Mouse (Mus musculus) kidney, embryonic 16.5 days (tissue): ENCODE data around the gene Cobll1. TPM values are rescaled to one million over a fixed set of nuclear protein-coding genes. Genes with fewer than 3 reads are reported as not detected.

Experiments
- ATAC-seq: fragments of 200-750 bp; cut with Nextera tagmentation; 2 replicates; pipeline ENCODE4 v1.8.0; 2017; ENCODE audit warnings: moderate TSS enrichment; ENCODE audit not compliant: low FRiP score, low TSS enrichment
- H3K27ac ChIP-seq: fragments of 300-500 bp; sonication (generic); 2 replicates; pipeline ENCODE4 v1.5.1; 2014; ENCODE audit warnings: low read length
- H3K27me3 ChIP-seq: fragments of 300-500 bp; sonication (generic); 2 replicates; pipeline ENCODE4 v1.6.1; 2014; ENCODE audit warnings: low read length, control low read depth, mixed read lengths; ENCODE audit not compliant: insufficient read depth
- H3K36me3 ChIP-seq: fragments of 300-500 bp; sonication (generic); 2 replicates; pipeline ENCODE4 v1.6.1; 2014; ENCODE audit warnings: low read length, control low read depth, mixed read lengths; ENCODE audit not compliant: insufficient read depth
- H3K4me1 ChIP-seq: fragments of 300-500 bp; sonication (generic); 2 replicates; pipeline ENCODE4 v1.6.1; 2014; ENCODE audit warnings: low read length, control low read depth, mixed read lengths; ENCODE audit not compliant: insufficient read depth
- H3K4me2 ChIP-seq: fragments of 300-500 bp; sonication (generic); replicated peaks from 2 replicates; pipeline ENCODE4 v1.6.1; 2014; ENCODE audit warnings: low read depth, low read length
- H3K4me3 ChIP-seq: fragments of 300-500 bp; sonication (generic); 2 replicates; pipeline ENCODE4 v1.5.1; 2014; ENCODE audit warnings: mild to moderate bottlenecking, low read length
- H3K9ac ChIP-seq: fragments of 300-500 bp; sonication (generic); replicated peaks from 2 replicates; pipeline ENCODE4 v1.6.1; 2014; ENCODE audit warnings: low read length
- H3K9me3 ChIP-seq: fragments of 300-500 bp; sonication (generic); 2 replicates; pipeline ENCODE4 v1.6.1; 2016; ENCODE audit warnings: low read length, control low read depth
- WGBS: fragments of 180-500 bp; shearing (Covaris S2); extraction: QIAGEN DNeasy Blood & Tissue Kit; methylation state at CpG from one replicate; pipeline ENCODE4 v1.1.7; 2014; 5-methylcytosine and 5-hydroxymethylcytosine counted together
- polyA plus RNA-seq: library from polyadenylated mRNA; unstranded; fragments of >200 nt; fragmentation: Nextera tagmentation; extraction: Ambion mirVana; gene quantifications from 2 replicates; pipeline ENCODE4 v1.2.1, GENCODE M21; 2015

Cobll1 gene
- polyA plus RNA-seq: 21.2 and 25.9 TPM in 2 replicates

DNA sequence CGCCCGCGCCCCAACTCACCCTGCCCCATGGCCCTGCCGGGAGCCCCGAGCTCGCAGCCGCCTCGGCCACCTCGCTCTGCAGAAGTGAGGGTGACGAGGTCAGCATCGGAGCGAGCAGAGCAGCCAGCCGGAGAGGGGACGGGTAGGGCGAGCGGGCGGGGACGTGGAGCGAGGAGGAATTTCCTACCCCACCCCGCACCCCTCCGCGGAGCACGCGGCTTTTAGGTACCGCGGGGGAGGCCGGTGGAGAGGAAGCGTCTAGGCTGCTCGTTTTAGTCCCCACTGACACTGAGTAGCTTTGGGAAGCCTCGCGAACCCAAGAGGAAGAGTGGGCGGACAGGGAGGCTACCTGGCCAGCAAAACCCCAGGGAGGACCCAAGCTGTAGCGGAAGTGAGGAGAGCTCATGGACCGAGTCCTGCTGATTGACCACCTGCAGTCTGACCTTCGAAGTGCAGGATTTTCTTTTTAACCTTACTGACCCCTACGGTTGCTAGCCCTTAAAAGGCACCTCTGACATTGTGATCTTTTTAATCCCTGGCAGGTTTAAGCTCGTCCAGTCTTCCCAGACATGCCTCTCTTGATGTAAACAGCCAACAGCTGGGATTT lies at the start of gene Cobll1:
Gene Cobll1 (minus strand): TSS at position 440 of the 607 bp plus-strand sequence.
- H3K36me3 ChIP-seq: no peaks in the 10 kb centered on the region
- H3K4me2 ChIP-seq: peak within 1 kb of the TSS; percentile 84
- H3K4me1 ChIP-seq: peaks cover 23% of the 10 kb centered on the region
- no peaks in the 10 kb centered on the region for H3K9me3 ChIP-seq
- under 1% methylated on average over 37 of the region's 37 CpGs for WGBS
- peak within 1 kb of the TSS; percentile 92 for H3K9ac ChIP-seq
- no peaks in the 10 kb centered on the region for H3K27me3 ChIP-seq
- H3K4me3 ChIP-seq: peak within 1 kb of the TSS; percentile 72
- H3K27ac ChIP-seq: peak within 1 kb of the TSS; percentile 98
- peak; percentile 83 for ATAC-seq

GRCm38 (mm10) chr2:65288696-65289095 lies 49.5 kb upstream of the Cobll1 start:
- ATAC-seq: no peak
- Histone ChIP-seq H3K4me3 (no peak overlapping the region), H3K9ac (no peak overlapping the region), H3K4me2 (no peak overlapping the region), H3K9me3 (no peaks in the 10 kb centered on the region), H3K4me1 (0 out of 2 replicates have a peak, but pooled peaks cover 5% of the 10 kb centered on the region), H3K27ac (no peak overlapping the region), H3K36me3 (no peaks in the 10 kb centered on the region), H3K27me3 (no peaks in the 10 kb centered on the region)
- WGBS: 87% methylated on average over 1 of the region's 1 CpGs

DNA sequence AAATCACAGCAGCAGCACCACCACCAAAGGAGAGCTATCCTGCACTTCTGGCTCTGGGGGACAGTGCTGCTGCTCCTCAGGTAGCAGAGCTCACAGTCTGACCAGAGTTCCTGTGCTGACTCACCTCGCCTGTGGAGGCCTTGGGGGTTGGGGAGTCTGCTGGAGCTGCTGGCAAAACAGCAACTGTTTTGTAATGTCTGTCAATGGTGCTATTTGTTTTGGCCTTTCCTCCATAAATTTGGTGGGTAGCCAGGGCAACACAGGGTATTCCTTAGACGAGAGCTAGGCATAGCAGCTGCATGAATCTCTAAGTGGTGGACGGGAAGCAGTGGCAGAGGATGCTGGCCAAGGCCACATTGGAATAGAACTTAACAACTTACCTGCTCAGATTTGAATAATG lies 46.2 kb upstream of the Cobll1 start:
- H3K4me3 ChIP-seq: no peak overlapping the region
- no peaks in the 10 kb centered on the region for H3K27me3 ChIP-seq
- H3K27ac ChIP-seq: no peak overlapping the region
- H3K4me1 ChIP-seq: 0 out of 2 replicates have a peak, but pooled peaks cover 5% of the 10 kb centered on the region
- no peaks in the 10 kb centered on the region for H3K36me3 ChIP-seq
- H3K9me3 ChIP-seq: no peaks in the 10 kb centered on the region
- 38% methylated on average over 3 of the region's 3 CpGs for WGBS
- H3K4me2 ChIP-seq: no peak overlapping the region
- no peak for ATAC-seq
- H3K9ac ChIP-seq: no peak overlapping the region

DNA sequence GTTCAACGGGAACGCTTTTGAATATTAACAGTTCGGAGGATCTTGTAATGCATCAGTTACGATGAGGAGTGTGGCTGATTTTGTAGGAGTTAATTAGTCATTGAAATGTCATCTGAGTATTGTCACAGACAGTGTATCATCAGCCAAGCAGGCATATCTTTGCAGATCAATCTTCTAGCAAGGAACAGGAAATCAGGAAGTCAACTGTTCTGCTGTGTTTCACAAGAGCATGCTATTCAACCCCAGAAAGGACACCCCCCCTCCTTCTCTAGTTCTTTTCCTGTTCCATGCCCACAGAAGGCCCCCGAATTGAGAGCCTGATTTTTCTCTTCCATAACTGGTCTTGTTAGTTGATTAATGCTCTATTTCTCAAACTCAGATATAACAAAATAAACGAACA lies 43.8 kb upstream of the Cobll1 start:
- Histone ChIP-seq H3K4me3 (no peak overlapping the region), H3K27me3 (no peaks in the 10 kb centered on the region), H3K4me2 (no peak overlapping the region), H3K36me3 (no peaks in the 10 kb centered on the region), H3K9me3 (no peaks in the 10 kb centered on the region), H3K27ac (no peak overlapping the region), H3K9ac (no peak overlapping the region), H3K4me1 (0 out of 2 replicates have a peak, but pooled peaks cover 9% of the 10 kb centered on the region)
- 73% methylated on average over 6 of the region's 6 CpGs for WGBS
- no peak for ATAC-seq

DNA sequence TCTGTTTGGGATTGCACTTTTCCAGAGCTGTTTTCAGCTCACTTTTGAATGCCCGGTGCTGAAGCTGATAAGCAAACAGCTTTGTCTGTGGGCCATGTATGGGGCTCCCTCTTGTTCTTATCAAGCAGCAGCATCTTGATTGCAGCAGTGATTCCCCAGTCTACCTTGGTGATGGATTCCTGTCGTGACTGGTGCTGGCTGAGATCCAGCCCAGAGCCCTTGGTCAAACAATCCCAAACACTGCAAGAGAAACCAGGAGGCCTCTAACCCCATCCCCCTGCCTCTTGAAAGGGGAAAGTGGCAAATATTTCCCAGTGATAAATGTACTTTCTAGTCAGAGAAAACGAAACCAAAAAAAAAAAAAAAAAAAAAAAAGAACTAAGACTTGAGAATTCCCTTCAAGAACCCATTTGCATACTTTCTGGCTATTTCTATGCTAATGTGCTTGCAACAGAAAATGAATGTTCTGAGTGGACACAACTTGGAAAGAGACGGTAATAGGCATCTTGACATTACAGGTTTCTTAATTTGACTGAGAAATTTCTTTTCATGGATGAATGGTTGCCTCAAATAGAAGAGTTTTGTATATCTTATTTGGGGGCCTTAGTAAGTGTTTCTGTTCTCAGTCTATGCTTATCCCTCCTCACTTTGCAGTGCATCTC lies 40.0 kb upstream of the Cobll1 start:
- no peak overlapping the region for H3K4me3 ChIP-seq
- 29% methylated on average over 4 of the region's 4 CpGs for WGBS
- no peaks in the 10 kb centered on the region for H3K36me3 ChIP-seq
- no peaks in the 10 kb centered on the region for H3K9me3 ChIP-seq
- 0 out of 2 replicates have a peak overlapping the region, but pooled peaks have one; percentile 12 for H3K27ac ChIP-seq
- peaks cover 10% of the 10 kb centered on the region; the same call in 1 of the 2 replicates for H3K4me1 ChIP-seq
- H3K9ac ChIP-seq: no peak overlapping the region
- no peaks in the 10 kb centered on the region for H3K27me3 ChIP-seq
- 0 out of 2 replicates have a peak, but pooled peaks have one; percentile 23 for ATAC-seq
- H3K4me2 ChIP-seq: no peak overlapping the region

GRCm38 (mm10) chr2:65275443-65276061 lies 36.3 kb upstream of the Cobll1 start:
- WGBS: 53% methylated on average over 6 of the region's 6 CpGs
- Histone ChIP-seq H3K4me2 (no peak overlapping the region), H3K27ac (no peak overlapping the region), H3K4me1 (peaks cover 10% of the 10 kb centered on the region; the same call in 1 of the 2 replicates), H3K36me3 (no peaks in the 10 kb centered on the region), H3K27me3 (no peaks in the 10 kb centered on the region), H3K4me3 (no peak overlapping the region), H3K9me3 (no peaks in the 10 kb centered on the region), H3K9ac (no peak overlapping the region)
- no peak for ATAC-seq

DNA sequence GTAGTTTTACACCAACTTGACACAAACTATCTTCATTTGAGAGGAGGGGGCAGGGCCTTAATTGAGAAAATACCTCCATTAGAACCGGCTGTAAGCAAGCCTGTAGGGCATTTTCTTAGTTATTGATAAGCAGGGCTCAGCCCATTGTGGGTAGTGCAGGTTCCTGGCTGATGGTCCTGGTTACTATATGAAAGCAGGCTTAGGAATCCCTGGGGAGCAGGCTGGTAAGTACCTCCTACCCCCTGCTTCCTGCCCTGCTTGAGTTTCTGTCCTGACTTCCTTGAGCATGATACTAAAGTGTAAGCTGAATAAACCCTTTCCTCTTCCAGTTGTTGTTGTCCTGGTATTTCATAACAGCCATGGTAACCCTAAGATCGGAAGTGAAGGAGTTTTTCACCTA lies 34.7 kb upstream of the Cobll1 start:
- Histone ChIP-seq H3K9me3 (no peaks in the 10 kb centered on the region), H3K27me3 (no peaks in the 10 kb centered on the region), H3K27ac (no peak overlapping the region), H3K36me3 (no peaks in the 10 kb centered on the region), H3K4me1 (peaks cover 8% of the 10 kb centered on the region; the same call in 1 of the 2 replicates), H3K9ac (no peak overlapping the region), H3K4me2 (no peak overlapping the region), H3K4me3 (no peak overlapping the region)
- no peak for ATAC-seq
- 60% methylated on average over 2 of the region's 2 CpGs for WGBS

GRCm38 (mm10) chr2:65268731-65269130 lies 29.5 kb upstream of the Cobll1 start:
- H3K9ac ChIP-seq: no peak overlapping the region

GRCm38 (mm10) chr2:65267834-65268233 lies 28.6 kb upstream of the Cobll1 start:
- H3K4me2 ChIP-seq: no peak overlapping the region
- WGBS: 56% methylated on average over 4 of the region's 4 CpGs
- H3K4me1 ChIP-seq: no peaks in the 10 kb centered on the region
- H3K4me3 ChIP-seq: no peak overlapping the region
- no peak overlapping the region for H3K27ac ChIP-seq
- no peaks in the 10 kb centered on the region for H3K36me3 ChIP-seq
- ATAC-seq: no peak
- H3K9ac ChIP-seq: no peak overlapping the region
- no peaks in the 10 kb centered on the region for H3K27me3 ChIP-seq
- H3K9me3 ChIP-seq: no peaks in the 10 kb centered on the region

More at GRCm38 (mm10) chr2:65268731-65269130, 29.5 kb upstream of the Cobll1 start:
- WGBS: 88% methylated on average over 6 of the region's 6 CpGs
- Histone ChIP-seq H3K4me2 (no peak overlapping the region), H3K27me3 (no peaks in the 10 kb centered on the region), H3K4me3 (no peak overlapping the region), H3K27ac (no peak overlapping the region), H3K4me1 (no peaks in the 10 kb centered on the region), H3K36me3 (no peaks in the 10 kb centered on the region), H3K9me3 (no peaks in the 10 kb centered on the region)
- no peak for ATAC-seq
